Mouse (Mus musculus): ENCODE measurements around the gene Acot6. TPM values are rescaled to one million over a fixed set of nuclear protein-coding genes. Genes with fewer than 3 reads are reported as not detected.
A peak's percentile ranks its signal among the peaks of the same experiment; 100 is the strongest.
"Not testable (repeated sequence)": the region's sequence is repeated elsewhere in the genome, so short reads cannot be mapped to it uniquely, and the experiment has no call there.

Acot6 gene
- polyA plus RNA-seq, 1 experiment from 2014 or later: 0.88 TPM

DNA sequence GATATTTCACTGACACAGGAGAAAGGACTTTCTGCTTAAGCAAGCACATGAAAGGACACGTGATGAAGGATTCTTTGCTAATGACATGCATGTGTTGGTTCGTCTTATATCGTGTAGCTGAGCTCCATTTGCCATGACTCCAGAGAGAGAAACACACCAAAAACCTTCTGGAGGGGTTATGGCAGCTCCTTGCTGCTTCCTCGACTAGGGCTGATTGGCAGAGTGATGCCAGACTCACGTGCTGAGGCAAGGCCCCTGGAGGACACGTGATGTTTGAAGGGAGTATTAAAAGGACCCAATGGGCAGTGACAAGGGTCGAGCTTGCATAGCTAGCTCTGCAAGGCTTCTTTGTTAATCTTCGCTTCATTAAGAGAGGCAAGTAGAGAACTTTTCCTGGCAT, 32.2 kb upstream of the Acot6 start:
- Histone ChIP-seq H3K4me3 (no peak overlapping the region), H3K9me3 (no peaks in the 10 kb centered on the region), H3K4me1 (replicated peaks) (peaks cover 5% of the 10 kb centered on the region), H3K9ac (no peak overlapping the region), H3K27me3 (peaks cover 43% of the 10 kb centered on the region), H3K27ac (no peak overlapping the region), H3K36me3 (no peaks in the 10 kb centered on the region), H3K4me2 (no peak overlapping the region)
- no peak for ATAC-seq (ENCODE audit: low FRiP score)
- WGBS: 61% methylated on average over 8 of the region's 8 CpGs

DNA sequence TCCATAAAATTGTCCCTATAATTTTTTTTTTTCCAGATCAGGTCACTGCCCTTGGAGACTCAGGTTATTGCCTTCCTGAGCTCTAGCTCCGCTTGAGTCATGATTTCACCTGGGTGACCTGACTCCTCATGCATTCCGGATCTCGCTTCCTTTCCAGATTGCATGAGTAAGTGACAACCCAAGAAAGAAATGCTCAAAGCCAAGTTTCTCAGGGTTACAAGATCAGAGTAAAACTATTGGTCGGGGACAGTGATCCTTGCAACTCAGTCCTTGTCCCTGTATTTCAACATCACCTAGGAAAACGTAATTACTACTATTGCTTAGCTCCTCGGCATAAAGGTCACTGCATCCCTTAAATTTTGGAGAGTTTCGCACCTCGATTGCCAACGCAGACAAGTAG, 31.5 kb upstream of the Acot6 start, which contains the start of gene Acot5:
Acot5 (plus strand) TSS at position 340 of the 400 bp plus-strand sequence.
- Histone ChIP-seq H3K4me2 (peak within 1 kb of the TSS; percentile 60), H3K27me3 (peaks cover 43% of the 10 kb centered on the region), H3K9me3 (no peaks in the 10 kb centered on the region), H3K9ac (peak within 1 kb of the TSS; percentile 63), H3K36me3 (no peaks in the 10 kb centered on the region), H3K4me3 (peak within 1 kb of the TSS; percentile 43), H3K4me1 (replicated peaks) (peaks cover 5% of the 10 kb centered on the region), H3K27ac (no peak within 1 kb of the TSS)
- 62% methylated on average over 9 of the region's 9 CpGs for WGBS
- ATAC-seq (ENCODE audit: low FRiP score): no peak

DNA sequence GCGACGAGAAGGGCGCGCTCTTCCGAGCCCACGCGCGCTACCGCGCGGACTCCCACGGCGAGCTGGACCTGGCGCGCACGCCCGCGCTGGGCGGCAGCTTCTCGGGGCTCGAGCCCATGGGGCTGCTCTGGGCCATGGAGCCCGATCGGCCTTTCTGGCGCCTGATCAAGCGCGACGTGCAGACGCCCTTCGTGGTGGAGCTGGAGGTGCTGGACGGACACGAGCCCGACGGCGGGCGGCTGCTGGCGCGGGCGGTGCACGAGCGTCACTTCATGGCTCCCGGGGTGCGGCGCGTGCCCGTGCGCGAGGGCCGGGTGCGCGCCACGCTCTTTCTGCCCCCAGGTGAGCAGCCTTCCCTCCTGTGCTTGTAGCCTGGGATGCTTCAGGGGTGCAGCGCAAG, 30.9 kb upstream of the Acot6 start:
- WGBS: 1% methylated on average over 45 of the region's 52 CpGs
- Histone ChIP-seq H3K4me3 (peak overlapping the region; percentile 43), H3K4me2 (peak overlapping the region; percentile 60), H3K27me3 (peaks cover 43% of the 10 kb centered on the region), H3K9ac (peak overlapping the region; percentile 63)
- H3K27ac ChIP-seq; H3K4me1 ChIP-seq (replicated peaks); ATAC-seq (ENCODE audit: low FRiP score); H3K36me3 ChIP-seq; H3K9me3 ChIP-seq: not testable (repeated sequence)

GRCm38 (mm10) chr12:84071696-84072095, 28.8 kb upstream of the Acot6 start:
- no peak for ATAC-seq (ENCODE audit: low FRiP score)

DNA sequence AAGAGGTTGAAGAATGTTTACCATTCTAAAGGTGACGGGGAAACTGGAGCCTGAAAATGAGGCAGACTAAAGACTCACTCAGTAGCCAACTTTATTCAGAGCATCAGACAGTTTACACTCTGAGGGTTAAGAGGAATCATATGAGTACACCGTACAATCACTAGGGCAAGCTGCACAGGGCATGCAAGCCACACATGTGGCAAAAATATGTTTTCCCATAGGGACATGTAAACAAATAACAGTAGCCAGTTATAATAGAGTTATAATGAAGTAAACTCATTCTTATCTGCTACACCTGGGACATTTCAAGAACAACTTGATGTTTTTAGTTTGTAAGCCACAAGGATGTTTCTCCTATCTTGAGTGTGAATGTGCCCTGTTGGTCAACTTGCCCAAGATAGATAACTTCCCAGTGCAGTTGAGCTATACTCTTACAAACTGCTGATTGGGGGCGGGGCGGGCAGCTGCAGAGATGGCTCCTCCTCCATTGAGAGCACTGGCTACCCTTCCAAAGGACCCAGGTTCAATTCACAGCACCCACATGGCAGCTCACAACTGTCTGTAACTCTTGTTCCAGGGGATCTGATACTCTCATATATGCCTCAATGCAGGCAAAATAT, 23.0 kb upstream of the Acot6 start:
- no peak overlapping the region for H3K27ac ChIP-seq
- peaks cover 4% of the 10 kb centered on the region; the same call in 1 of the 2 replicates for H3K27me3 ChIP-seq
- 88% methylated on average over 4 of the region's 4 CpGs for WGBS
- H3K4me3 ChIP-seq: no peak overlapping the region
- no peaks in the 10 kb centered on the region for H3K4me1 ChIP-seq (replicated peaks)
- no peak overlapping the region for H3K9ac ChIP-seq
- no peaks in the 10 kb centered on the region for H3K36me3 ChIP-seq
- ATAC-seq (ENCODE audit: low FRiP score): no peak
- no peaks in the 10 kb centered on the region for H3K9me3 ChIP-seq
- H3K4me2 ChIP-seq: no peak overlapping the region

More at GRCm38 (mm10) chr12:84071696-84072095, 28.8 kb upstream of the Acot6 start:
- 95% methylated on average over 2 of the region's 2 CpGs for WGBS
- Histone ChIP-seq H3K4me1 (replicated peaks) (peaks cover 5% of the 10 kb centered on the region), H3K36me3 (no peaks in the 10 kb centered on the region), H3K27ac (no peak overlapping the region), H3K4me2 (no peak overlapping the region), H3K9ac (no peak overlapping the region), H3K4me3 (no peak overlapping the region), H3K9me3 (no peaks in the 10 kb centered on the region), H3K27me3 (peaks cover 43% of the 10 kb centered on the region)

DNA sequence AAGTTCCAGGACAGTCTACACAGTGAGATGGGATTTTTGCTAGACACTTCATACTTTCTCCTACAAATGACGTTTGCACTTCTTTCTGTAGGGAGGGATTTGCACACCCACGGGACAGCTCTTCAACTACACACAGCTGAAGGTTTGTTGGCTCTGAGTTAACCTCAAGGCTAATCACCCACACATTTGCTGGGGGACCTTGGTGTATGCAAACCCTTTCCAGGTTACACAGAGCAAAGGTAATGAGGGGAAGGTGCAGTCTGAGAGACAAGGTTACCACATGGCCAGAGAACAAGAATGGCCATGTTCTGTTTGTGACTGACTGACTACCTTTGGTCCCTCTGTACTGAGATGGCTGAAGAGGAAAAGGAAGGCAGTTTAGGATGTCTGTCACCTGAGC, 16.6 kb upstream of the Acot6 start:
- no peaks in the 10 kb centered on the region for H3K27me3 ChIP-seq
- no peak overlapping the region for H3K4me3 ChIP-seq
- no peak for ATAC-seq (ENCODE audit: low FRiP score)
- H3K4me2 ChIP-seq: no peak overlapping the region
- no peak overlapping the region for H3K27ac ChIP-seq
- no peaks in the 10 kb centered on the region for H3K4me1 ChIP-seq (replicated peaks)
- 0 out of 2 replicates have a peak, but pooled peaks cover 3% of the 10 kb centered on the region for H3K9me3 ChIP-seq
- no peak overlapping the region for H3K9ac ChIP-seq
- no peaks in the 10 kb centered on the region for H3K36me3 ChIP-seq
- WGBS: 87% methylated on average over 2 of the region's 2 CpGs

DNA sequence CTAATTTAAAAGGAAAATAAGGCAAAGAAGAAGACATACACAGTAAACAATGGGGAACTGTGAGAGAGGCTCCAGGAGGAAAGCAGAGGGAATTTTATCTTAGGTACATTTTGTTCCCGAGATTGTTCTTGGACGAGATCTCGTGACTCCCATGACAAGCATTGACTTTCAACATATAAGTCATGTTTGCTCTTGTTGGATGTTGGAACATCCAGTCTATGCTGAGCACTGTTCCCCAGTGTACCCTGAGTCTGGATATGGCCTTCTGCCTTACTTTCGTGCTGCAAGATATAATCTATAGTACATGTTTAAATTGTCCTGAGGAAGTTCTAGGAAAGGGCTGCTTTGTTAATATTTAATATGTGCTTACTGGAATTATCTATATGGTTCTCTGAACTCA, 15.9 kb upstream of the Acot6 start:
- ATAC-seq (ENCODE audit: low FRiP score): no peak
- Histone ChIP-seq H3K4me3 (no peak overlapping the region), H3K9me3 (0 out of 2 replicates have a peak, but pooled peaks cover 3% of the 10 kb centered on the region), H3K9ac (no peak overlapping the region), H3K4me1 (replicated peaks) (no peaks in the 10 kb centered on the region), H3K36me3 (no peaks in the 10 kb centered on the region), H3K27me3 (no peaks in the 10 kb centered on the region), H3K27ac (no peak overlapping the region), H3K4me2 (no peak overlapping the region)
- WGBS: 95% methylated on average over 4 of the region's 4 CpGs

DNA sequence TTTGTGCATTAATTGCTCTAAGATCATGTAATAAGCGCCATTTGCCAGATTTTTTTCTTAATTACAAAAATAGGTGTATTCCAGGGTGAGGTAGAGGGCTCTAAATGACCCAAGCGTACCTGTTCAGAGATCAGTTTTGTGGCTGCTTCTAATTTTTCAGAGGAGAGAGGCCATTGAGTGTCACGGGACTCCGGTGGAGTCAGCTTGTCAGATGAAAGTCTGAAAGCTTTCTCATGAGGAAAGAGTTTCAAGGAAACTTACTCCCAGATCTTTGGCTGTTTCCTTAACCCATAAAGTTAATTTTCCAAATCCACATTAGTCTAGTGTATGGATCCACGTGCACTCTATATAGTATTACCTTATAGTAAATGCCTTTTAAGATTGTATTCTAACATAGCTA, 5.8 kb upstream of the Acot6 start:
- H3K36me3 ChIP-seq; ATAC-seq (ENCODE audit: low FRiP score); H3K27ac ChIP-seq; H3K9ac ChIP-seq; H3K4me2 ChIP-seq; H3K4me3 ChIP-seq; H3K4me1 ChIP-seq (replicated peaks); H3K27me3 ChIP-seq: not testable (repeated sequence)
- peaks cover 14% of the 10 kb centered on the region; the same call in 1 of the 2 replicates for H3K9me3 ChIP-seq
- WGBS: 94% methylated on average over 5 of the region's 5 CpGs

GRCm38 (mm10) chr12:84099605-84100004, 849 bp upstream of the Acot6 start:
- Histone ChIP-seq H3K9me3 (0 out of 2 replicates have a peak, but pooled peaks cover 3% of the 10 kb centered on the region), H3K27me3 (0 out of 2 replicates have a peak, but pooled peaks cover 3% of the 10 kb centered on the region), H3K36me3 (no peaks in the 10 kb centered on the region), H3K4me3 (no peak overlapping the region), H3K9ac (no peak overlapping the region), H3K4me2 (no peak overlapping the region), H3K27ac (no peak overlapping the region), H3K4me1 (replicated peaks) (no peaks in the 10 kb centered on the region)
- 96% methylated on average over 2 of the region's 2 CpGs for WGBS
- no peak for ATAC-seq (ENCODE audit: low FRiP score)

DNA sequence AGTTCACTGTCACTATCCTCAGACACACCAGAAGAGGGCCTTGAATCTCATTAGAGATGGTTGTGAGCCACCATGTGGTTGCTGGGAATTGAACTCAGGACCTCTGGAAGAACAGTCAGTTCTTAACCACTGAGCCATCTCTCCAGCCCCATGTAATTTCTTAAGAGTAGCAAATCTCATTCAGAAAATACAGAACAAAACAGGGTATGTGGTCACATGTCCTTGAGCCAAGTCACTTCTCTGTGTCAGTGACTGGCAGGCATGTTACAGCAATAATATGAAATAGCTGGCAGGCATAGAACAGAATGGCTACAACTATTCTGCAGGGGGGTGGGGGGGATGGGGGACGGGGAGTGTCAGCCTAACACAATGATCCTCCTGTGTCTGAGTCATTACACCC, 383 bp upstream of the Acot6 start:
- Histone ChIP-seq H3K9me3 (0 out of 2 replicates have a peak, but pooled peaks cover 3% of the 10 kb centered on the region), H3K9ac (no peak overlapping the region), H3K36me3 (no peaks in the 10 kb centered on the region), H3K27ac (no peak overlapping the region), H3K4me1 (replicated peaks) (no peaks in the 10 kb centered on the region), H3K4me2 (peak overlapping the region; percentile 71), H3K27me3 (0 out of 2 replicates have a peak, but pooled peaks cover 3% of the 10 kb centered on the region), H3K4me3 (0 out of 2 replicates have a peak overlapping the region, but pooled peaks have one; percentile 54)
- no peak for ATAC-seq (ENCODE audit: low FRiP score)
- 25% methylated on average over 1 of the region's 1 CpGs for WGBS

- Histone ChIP-seq H3K4me1 (replicated peaks) (no peaks in the 10 kb centered on the region), H3K4me3 (peak overlapping the region; percentile 54), H3K9me3 (no peaks in the 10 kb centered on the region), H3K27ac (no peak overlapping the region), H3K36me3 (no peaks in the 10 kb centered on the region), H3K4me2 (peak overlapping the region; percentile 71), H3K27me3 (0 out of 2 replicates have a peak, but pooled peaks cover 3% of the 10 kb centered on the region), H3K9ac (peak overlapping the region; percentile 77; the same call in 1 of the 2 replicates)
- ATAC-seq (ENCODE audit: low FRiP score): no peak
- WGBS: 62% methylated on average over 2 of the region's 2 CpGs
Measured at GRCm38 (mm10) chr12:84101493-84101845, 1.0 kb downstream of the Acot6 start.

DNA sequence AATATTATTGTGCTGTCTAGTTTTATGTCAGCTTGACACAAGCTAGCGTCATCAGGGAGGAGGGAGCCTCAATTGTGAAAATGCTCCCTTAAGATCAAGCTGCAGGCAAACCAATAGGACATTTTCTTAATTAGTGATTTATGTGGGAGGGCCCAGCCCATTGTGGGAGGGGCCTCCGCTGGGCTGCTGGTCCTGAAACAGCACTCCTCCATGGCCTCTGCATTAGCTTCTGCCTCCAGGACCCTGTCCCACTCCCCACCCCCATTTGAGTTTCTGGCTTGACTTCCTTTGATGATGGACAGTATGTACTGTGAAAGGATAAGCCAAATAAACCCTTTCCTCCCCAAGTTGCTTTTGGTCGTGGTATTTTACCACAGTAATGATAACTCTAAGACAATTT, 6.6 kb downstream of the Acot6 start:
- WGBS: 75% methylated on average over 3 of the region's 3 CpGs
- H3K27ac ChIP-seq: no peak overlapping the region
- ATAC-seq (ENCODE audit: low FRiP score): no peak
- no peaks in the 10 kb centered on the region for H3K4me1 ChIP-seq (replicated peaks)
- H3K4me2 ChIP-seq: no peak overlapping the region
- H3K9me3 ChIP-seq: no peaks in the 10 kb centered on the region
- no peak overlapping the region for H3K9ac ChIP-seq
- H3K4me3 ChIP-seq: no peak overlapping the region
- no peaks in the 10 kb centered on the region for H3K36me3 ChIP-seq
- no peaks in the 10 kb centered on the region for H3K27me3 ChIP-seq

- whole genome bisulfite sequencing: 82% methylated on average over 1 of the region's 1 CpGs
- Histone ChIP-seq H3K9me3 (no peaks in the 10 kb centered on the region), H3K9ac (no peak overlapping the region), H3K27me3 (no peaks in the 10 kb centered on the region), H3K4me3 (no peak overlapping the region), H3K4me2 (no peak overlapping the region), H3K27ac (no peak overlapping the region), H3K36me3 (no peaks in the 10 kb centered on the region), H3K4me1 (replicated peaks) (no peaks in the 10 kb centered on the region)
- ATAC-seq (ENCODE audit: low FRiP score): no peak
Measured at GRCm38 (mm10) chr12:84107692-84108091, 7.2 kb downstream of the Acot6 start.
